Mouse (Mus musculus): ENCODE measurements around the gene Gm20431.
A peak's percentile ranks its signal among the peaks of the same experiment; 100 is the strongest.

Gm20431 gene

DNA sequence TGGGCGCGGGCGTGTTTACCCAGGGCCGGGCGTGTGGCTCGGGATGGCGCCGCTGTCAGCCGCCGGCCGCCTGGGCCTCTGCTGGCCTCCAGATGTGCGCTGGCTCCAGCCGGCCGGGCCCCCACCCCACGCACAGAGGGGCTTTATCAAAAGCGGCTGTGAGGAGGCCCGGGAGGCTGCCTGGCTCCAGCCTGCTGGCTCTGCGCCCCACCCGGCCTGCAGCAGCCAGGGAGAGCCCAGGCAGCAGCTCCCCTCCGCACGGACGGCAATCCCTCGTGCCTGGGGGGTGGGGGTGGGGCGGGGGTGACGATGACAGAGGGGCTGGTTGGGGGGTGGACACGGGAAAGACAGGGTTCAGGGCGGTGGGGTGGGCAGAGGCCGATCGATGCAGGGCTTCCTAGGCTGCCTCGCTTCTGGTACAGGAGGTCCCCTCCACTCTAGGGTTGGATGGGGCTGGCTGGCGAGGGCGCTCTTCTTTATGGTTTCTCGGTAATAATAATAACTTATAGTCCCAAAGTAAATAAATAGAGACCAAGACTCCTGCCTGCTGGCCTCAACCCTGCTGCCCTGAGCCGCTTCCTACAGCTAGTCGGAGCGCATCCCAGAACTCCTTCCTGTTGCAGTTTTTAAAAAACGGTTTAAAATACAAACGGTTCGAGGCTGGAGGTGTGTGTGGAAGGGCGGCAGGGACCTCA is 63.7 kb downstream of the Gm20431 start:
- no peak for DNase-seq (ENCODE audit: low spot score)

- no peak for DNase-seq (ENCODE audit: low spot score)
Measured at GRCm38 (mm10) chr2:167596726-167597491, 64.4 kb downstream of the Gm20431 start.

GRCm38 (mm10) chr2:167596262-167596661 is 65.0 kb downstream of the Gm20431 start:
- no peak for DNase-seq (ENCODE audit: low spot score)

DNA sequence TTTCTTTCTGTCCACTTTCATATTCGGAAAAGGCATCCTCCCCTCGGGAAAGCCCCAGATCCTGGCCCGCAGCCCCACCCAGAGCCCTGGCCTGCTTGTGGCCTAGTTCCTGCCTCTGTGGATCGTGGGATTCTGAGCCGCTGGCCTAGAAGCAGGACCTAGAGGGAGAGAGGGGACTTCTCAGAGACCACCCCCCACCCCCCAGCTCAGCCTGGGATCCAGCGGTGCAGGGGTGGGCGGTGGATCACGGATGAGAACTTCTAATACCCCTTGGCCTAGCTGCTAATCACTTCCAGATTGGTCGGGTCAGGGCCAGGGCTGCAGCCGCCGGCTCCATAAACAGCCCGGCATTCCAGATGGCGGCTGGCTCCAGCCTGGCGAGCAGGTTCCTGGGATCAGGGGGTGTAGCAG is 65.5 kb downstream of the Gm20431 start:
- DNase-seq (ENCODE audit: low spot score): no peak

DNA sequence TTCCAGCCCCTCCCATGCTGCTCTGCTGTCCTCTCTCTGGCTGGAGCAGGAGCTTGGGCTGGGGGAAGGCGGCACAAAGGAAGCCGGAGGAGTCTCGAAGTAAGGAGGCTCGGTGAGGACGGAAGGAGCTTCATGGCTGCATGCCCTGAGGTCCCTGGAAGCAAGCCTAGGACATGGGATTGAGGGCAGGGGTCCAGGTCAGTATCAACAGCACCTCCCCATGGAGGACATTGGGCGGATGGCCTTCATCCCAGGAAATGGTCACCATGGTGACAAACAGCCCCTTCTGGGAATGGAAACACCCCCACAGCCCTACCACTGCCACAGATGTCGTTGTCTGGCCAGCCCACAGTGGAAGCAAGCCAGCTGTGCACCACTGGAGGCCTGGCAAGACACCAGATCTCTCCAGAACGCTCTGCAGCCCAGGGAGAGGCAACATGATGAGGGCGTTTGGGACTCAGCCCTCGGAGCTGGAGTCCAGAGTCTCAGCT is 66.8 kb downstream of the Gm20431 start:
- DNase-seq (ENCODE audit: low spot score): no peak

DNA sequence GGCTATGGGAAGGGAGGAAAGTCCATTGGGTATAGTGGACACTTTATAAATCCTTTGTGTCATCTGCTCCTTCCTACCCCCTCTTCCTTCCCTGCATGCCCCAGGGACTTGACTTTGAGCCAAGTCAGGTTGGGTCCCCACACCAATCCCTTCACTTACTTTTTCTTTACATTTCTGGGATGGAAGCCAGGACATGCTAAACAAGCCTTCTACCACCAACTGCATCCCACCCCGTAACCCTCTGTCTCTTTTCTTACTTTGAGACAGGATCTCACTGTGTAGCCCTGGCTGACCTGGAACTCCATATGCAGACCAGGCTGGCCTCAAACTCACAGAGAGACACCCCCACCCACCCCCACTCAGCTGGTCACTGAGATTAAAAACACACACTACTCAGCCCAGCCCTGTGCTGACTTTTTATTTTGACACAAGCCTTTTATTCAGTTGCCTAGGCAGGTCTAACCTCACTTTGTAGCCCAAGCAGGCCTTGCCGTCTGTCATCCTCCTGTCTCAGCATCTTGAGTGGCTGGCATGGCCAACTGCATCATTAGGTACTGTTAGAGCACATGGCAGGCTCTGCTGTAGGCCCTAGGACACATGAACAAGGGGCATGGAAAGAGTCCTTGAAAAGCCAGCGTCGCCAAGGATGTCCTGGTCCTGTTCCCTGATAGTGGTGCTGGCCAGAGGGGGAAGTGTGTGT is 67.6 kb downstream of the Gm20431 start:
- DNase-seq (ENCODE audit: low spot score): no peak

DNA sequence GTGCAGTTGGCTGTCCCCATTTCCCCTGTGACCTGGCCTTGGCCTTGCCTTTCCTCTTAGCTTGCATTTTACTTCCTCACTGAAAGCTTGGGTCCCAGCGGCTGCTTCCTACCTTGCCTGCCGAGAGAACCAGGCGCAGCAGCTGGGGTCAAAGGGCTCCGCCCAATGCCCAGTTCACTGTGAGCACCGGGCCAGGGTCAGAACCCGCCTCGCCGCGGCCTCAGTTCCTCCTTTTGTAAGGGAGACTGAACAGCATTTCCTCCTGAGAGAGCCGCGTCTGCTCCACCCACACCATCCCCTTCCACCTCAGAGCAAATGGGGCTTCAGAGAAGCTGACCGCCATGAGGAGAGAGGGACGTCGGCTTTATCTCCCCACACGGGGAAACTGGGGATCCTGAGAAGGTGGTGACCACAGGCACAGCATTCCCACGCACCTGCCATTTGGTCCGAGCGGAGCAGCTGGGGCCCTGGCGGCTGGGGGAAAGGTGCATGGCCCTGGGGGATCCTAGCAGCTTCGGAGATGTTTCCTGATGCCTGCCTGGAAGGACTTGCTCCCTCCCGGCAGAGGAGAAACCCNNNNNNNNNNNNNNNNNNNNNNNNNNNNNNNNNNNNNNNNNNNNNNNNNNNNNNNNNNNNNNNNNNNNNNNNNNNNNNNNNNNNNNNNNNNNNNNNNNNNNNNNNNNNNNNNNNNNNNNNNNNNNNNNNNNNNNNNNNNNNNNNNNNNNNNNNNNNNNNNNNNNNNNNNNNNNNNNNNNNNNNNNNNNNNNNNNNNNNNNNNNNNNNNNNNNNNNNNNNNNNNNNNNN is 72.3 kb downstream of the Gm20431 start:
- DNase-seq (ENCODE audit: low spot score): peak; percentile 43

- no peak for DNase-seq (ENCODE audit: low spot score)
Measured at GRCm38 (mm10) chr2:167586976-167587375, 74.3 kb downstream of the Gm20431 start.

DNA sequence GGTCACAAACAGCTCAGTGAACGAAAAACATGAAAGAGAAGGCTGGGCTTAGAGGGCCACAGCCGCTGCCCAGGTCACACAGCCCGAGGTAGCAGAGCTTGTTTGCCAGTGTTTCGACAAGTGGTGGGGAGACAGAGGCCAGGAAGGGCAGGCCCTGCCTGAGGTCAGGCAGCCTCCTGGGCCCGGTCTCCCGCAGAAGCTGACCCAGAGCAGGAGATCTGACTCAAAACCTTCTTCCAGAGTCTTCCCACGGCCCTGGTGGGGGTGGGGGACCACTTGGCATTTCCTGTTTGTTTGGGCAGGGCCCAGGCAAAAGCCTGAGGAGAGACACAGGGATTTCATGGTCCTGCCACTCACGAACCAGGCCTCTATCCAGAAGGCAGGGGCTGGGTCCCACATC is 75.3 kb downstream of the Gm20431 start:
- no peak for DNase-seq (ENCODE audit: low spot score)

DNA sequence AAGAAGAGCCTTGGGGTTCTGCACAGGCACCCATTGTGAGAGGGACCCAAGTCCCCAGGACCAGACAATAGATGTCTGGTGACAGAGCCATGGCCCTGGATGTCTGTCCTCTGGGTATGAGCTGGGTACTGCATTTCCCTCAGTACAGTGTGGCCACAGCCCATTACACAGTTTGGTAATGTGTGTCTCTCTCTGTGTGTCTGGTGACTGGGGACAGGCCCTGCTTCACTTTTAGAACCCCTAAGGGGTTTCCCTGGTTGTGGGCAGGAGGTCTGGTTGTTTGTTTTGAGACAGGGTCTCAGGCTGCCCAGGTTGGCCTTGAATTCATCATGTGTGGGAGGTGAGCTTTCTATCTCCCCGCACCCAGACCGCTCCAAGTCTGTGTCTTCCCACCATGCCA is 76.0 kb downstream of the Gm20431 start:
- DNase-seq (ENCODE audit: low spot score): no peak

- DNase-seq (ENCODE audit: low spot score): no peak
Measured at GRCm38 (mm10) chr2:167583161-167583952, 77.9 kb downstream of the Gm20431 start.

- DNase-seq (ENCODE audit: low spot score): peak; percentile 14
Measured at GRCm38 (mm10) chr2:167578521-167578920, 82.8 kb downstream of the Gm20431 start.

DNA sequence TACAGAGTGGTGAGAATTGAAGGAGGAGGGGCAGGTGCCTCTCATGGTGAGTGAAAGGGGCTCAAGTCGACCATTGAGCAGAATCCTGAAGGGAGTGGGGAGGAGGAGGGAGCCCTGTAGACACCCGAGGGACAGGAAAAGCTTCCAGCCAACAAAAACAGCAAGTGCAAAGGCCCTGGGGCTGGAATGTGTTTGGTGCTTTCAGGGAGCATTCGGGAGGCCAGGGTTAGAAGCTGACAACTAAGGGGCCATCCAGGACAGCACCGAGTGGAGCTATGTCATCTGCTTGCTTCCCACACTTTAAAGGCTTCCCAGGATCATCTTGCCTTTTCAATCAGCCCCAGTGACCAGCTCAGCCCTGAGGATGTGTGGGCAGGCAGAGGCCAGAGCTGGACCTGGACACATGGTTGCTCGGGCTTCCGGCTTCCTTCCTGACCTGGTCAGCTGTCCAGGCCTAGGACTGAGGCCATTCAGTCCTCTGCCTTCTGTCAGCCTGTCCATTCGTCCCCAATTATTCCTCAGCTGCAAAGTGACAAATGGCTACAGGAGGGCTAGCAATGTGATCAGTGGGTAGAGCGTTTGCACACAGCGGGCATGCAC is 84.0 kb downstream of the Gm20431 start:
- DNase-seq (ENCODE audit: low spot score): no peak

GRCm38 (mm10) chr2:167576121-167576620 is 85.1 kb downstream of the Gm20431 start:
- no peak for DNase-seq (ENCODE audit: low spot score)

DNA sequence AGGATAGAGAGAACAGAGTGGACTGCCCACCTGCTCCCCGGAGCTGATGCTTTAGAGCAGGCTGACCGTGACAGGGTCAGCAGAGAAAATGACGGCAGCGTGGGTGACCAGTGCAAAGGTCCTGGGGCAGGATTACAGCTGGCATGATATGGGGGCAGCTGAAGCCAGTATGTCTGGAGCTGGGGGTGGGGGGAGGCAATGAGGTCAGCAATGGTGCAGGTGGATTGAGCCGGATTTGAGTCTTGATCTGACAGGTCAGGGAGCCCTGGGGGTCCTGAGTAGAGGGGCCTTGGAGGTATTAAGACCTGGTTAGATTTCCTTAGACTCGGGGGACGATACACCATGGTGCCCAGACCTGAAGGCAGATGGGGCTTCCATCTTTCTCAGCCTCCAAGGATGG is 85.7 kb downstream of the Gm20431 start:
- DNase-seq (ENCODE audit: low spot score): no peak

DNA sequence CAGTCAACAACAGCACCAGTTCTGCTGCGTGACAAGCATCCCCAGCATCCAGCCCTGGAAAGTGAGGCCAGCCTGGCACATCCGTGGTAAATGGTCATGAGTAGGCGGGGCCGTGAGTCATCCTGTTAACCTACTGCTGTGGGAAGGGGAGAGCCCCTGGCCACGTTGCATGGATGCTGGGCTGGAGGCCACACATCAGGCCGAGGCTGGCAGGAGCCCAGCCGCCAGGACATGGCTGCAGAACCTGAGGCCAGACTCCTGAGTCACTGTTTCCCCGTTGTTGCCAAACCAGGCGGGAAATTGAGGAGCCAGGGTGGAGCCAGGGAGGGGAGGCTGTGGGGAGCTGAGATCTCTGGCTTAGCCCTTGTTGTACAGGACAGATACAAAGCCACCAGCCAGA is 86.5 kb downstream of the Gm20431 start:
- DNase-seq (ENCODE audit: low spot score): no peak

- no peak for DNase-seq (ENCODE audit: low spot score)
Measured at GRCm38 (mm10) chr2:167571442-167572220, 89.7 kb downstream of the Gm20431 start.

- DNase-seq (ENCODE audit: low spot score): no peak
Measured at GRCm38 (mm10) chr2:167570815-167571214, 90.5 kb downstream of the Gm20431 start.

DNA sequence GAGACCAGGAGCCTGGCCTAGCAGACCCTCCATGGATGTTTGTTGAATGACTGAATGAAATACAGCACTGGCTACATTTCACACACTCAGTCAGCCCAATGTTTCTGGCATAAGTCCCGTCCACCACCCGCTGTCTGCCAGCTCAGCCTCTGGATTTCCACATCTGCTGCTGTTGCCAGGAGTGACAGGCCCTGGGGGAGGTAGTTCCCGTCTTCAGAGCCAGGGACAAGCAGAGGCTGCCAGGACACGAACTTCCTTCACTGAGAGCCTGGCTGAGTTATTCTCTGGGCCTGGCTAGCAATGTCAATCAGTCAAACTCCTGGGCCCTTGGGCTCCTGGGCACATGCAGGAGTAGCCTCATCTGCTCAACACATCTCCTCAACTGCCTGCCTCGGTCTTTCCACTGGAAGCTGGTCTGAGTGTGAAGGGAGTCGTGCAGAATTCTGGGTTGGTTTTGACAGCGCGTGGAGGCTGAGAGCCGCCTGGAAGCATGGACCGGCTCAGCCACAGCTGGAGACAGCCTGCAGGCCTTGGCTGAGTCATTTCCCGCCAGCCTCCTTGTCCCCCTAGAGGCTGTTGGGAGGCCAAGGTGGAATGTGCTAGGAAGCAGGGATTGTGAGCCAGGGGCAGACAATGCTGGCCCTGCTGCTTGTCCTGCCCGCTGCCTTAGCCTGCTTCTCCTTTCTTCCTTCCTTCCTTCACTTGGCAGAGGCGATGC is 91.2 kb downstream of the Gm20431 start:
- no peak for DNase-seq (ENCODE audit: low spot score)
